Mouse (Mus musculus) right cerebral cortex, adult 2 months (tissue): ENCODE results near the gene Prrx1.

Experiments used
- DNase-seq, 2 experiments: peaks; one replicate each; pipeline ENCODE4 v3.0.0; 2021 to 2022; ENCODE audit warnings: low spot score in 2 of 2

Prrx1 gene

DNA sequence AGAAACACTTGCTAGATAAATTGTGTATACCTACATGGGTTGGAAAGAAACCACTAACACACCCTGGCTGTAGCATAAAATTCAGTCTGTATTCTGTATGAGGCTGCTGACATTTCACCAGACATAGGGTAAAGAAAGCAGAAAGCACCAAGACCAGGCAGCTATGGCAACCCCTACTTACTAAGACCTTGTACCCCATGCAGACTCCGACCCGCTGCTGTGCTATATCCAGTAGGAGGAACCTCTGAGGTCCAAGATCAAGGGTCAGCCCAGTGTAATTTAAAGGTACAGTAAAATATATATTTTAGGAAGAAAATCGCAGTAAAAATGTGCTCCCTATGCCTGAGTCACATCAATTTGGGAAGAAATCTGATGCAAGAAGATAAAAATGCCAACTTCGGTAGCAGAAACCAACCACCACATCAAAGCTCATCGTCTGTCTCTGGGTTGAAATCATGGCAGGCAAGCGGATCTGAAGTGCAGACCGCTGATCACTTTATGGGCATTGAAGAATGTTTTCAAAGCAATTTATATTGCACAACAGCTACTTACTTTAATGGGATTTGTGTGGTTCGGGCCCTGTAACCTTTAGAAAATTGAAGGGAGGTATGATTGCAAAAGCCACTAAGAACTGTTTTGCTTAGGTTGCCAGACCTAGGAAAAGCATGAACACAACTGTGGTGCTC is 46.5 kb downstream of the Prrx1 start:
- no peak for DNase-seq

- no peak for DNase-seq
Observed at GRCm38 (mm10) chr1:163257298-163257697, 56.2 kb downstream of the Prrx1 start.

GRCm38 (mm10) chr1:163255884-163256283 is 57.6 kb downstream of the Prrx1 start:
- DNase-seq, result no peak

- DNase-seq, result no peak
Observed at GRCm38 (mm10) chr1:163252796-163253195, 60.7 kb downstream of the Prrx1 start.

- DNase-seq, result no peak
Observed at GRCm38 (mm10) chr1:163252331-163252730, 61.2 kb downstream of the Prrx1 start.

DNA sequence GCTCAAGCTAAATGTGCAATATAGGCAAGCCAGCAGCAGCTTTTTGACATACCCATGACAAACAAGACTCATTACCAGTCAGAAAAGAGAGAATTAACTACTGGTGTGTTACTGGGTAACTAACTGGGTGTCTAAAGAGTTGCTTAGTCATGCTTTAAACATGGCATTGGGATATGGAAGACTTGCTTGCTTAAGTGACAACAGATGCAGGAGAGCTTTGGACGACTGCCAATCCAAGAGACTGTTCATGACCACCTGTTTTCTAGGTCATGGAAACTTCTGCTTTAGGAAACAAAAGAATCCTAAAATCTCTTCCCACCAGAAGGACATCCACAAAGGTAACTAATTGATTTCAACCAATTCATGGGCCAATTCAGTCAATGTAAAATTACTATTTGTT is 61.7 kb downstream of the Prrx1 start:
- no peak for DNase-seq

DNA sequence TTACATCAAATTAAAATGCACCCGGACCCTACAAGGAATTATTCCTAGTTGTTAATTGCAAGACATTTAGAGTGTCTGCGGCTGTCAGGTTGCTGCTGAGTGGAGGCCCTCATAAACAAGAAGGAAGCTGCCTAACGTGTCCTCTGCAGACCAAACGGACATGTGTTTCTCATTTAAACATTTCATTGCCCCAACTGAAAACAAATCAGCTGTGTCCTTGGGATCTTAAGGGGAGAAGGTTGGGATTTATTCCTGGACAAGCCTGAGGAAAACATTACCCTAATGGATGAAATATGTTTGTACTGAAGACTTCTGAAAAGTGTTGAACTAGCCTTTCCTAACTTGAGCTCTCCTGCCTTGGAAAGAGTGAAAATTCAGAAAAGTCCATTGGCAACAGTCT is 74.6 kb downstream of the Prrx1 start:
- DNase-seq, result no peak

DNA sequence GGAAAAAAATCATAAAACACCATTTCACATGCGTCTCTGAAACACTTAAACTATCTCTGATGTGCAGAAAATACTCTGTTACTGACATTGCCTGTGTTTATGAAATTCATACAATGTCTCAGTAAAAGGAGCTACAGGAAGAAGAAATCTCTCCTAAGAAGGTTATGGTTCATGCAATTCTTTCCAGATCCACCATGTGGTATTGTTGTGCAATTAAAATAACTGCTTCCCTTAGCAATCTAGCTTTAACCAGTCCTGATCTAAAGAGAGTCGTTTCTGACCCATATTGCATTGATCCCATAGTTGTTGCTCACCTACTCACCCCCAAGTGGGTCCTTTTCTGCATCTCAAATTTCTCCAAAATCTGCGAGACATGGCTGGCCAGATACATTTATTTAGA is 82.3 kb downstream of the Prrx1 start:
- no peak for DNase-seq

DNA sequence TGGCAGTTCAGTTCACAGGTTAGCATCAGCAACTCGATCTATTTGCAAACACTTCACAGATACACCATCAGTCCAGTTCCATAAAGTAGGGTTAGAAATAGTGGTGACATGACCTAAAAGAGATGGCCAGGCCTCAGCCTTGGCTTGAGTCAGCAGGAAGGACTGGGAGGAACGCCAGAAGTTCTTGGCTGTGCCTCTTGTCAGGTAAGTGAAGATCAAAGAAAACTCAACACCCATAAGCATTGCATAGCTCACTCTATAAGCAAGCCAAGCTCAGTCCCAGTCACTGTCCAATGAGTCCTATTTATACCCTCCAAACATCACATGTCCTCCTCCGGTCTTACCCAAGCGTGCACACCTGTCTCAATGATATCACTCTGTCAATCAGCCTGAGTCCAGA is 87.2 kb downstream of the Prrx1 start:
- no peak for DNase-seq

GRCm38 (mm10) chr1:163221767-163222166 is 91.7 kb downstream of the Prrx1 start:
- DNase-seq, result no peak

DNA sequence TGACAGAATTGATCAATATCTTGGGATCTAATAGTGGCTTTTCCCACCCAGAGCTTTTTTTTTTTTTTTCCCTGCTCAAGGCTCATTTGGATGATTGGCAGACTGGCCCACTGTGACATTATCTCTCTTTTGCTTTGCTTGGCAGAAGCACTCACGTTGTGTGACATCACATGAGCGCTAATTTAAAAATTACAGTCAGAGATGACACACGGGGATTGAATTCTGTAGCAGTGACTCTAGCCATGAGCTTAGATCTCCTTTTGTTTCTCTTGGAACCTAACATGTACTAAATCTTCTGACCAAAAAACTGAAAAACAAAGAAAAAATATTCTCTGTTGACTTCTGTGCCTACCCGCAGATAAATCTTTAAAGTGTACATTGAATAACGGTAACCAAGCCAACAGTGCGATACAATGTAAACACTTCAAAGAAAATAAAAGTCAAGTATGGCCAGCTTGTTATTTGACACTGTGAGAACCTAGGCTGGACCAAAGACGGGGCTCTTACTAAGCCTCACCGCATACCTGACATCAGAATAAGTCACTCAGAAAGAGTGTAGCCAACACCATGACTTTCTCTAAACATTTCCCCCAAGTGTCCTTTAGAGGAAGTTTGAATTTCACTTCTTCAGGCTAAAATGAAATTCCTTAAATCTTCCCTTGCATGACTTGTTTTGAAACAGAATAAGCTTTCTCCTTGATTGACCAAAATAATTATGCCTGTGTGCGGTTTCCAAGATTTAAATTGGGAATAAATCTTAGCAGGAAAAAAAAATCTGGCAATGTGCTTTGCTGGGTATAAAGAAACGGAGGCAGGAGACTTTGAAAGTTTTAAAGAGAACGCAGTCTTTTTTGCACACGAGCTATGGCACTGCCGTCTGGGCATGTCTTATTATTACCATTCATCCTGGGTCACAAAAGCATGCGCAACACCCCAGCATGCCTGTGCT is 104.3 kb downstream of the Prrx1 start:
- no peak for DNase-seq

DNA sequence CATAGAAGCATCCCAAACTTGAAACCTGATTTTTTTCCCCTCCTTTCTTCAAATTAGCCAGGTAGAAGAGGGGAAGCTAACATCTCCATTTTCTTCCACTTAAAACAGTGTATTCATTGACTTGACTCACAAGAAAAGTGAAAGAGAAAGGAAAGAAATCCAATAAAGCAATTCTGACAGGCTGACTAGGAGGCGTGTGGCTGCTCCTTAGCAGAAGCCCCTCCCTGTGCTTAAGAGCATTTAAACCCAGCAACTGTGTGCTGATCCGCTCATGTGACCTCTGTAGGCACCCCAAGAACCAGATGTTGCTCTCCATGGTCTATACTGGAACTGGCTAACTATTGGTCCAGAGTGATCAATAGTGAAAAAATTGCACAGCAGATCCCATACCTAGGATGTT is 114.7 kb downstream of the Prrx1 start:
- no peak for DNase-seq

GRCm38 (mm10) chr1:163198059-163198458 is 115.5 kb downstream of the Prrx1 start:
- no peak for DNase-seq
